Mouse (Mus musculus): ENCODE measurements around the gene Ano6.

The Ano6 gene

GRCm38 (mm10) chr15:95977939-95978252 lies 187.3 kb downstream of the Ano6 start:
- no peak for DNase-seq

- no peak for DNase-seq
These were observed 190.0 kb downstream of the Ano6 start for GRCm38 (mm10) chr15:95980641-95981040.

- no peak for DNase-seq
These were observed 197.3 kb downstream of the Ano6 start for GRCm38 (mm10) chr15:95987916-95988315.

- DNase-seq, result no peak
These were observed 199.0 kb downstream of the Ano6 start for GRCm38 (mm10) chr15:95989496-95990124.

GRCm38 (mm10) chr15:96002958-96003601 lies 212.4 kb downstream of the Ano6 start:
- no peak for DNase-seq

GRCm38 (mm10) chr15:96011640-96012390 lies 221.2 kb downstream of the Ano6 start:
- no peak for DNase-seq

- no peak for DNase-seq
These were observed 221.7 kb downstream of the Ano6 start for GRCm38 (mm10) chr15:96012391-96012775.

GRCm38 (mm10) chr15:96014501-96014900 lies 223.9 kb downstream of the Ano6 start:
- DNase-seq, result no peak

GRCm38 (mm10) chr15:96020465-96020864 lies 229.8 kb downstream of the Ano6 start:
- DNase-seq, result no peak

- DNase-seq, result no peak
These were observed 230.9 kb downstream of the Ano6 start for GRCm38 (mm10) chr15:96021506-96021905.

All from lung, postnatal 14 days (tissue).